Mouse (Mus musculus): ENCODE measurements at regions not wholly inside any gene's neighbourhood (a gene's known extent, or its start where the extent isn't known, plus 50 kb on each side); places are given as distances from the start of the nearest gene placed in this dataset.

- no peak for ATAC-seq (replicated peaks; ENCODE audit: insufficient number of reproducible peaks, low FRiP score, low TSS enrichment, poor library complexity, severe bottlenecking)
Measured at GRCm38 (mm10) chr14:87327841-87328240, 88.6 kb upstream of the Tdrd3 start.

- no peak for ATAC-seq (replicated peaks; ENCODE audit: insufficient number of reproducible peaks, low FRiP score, low TSS enrichment, poor library complexity, severe bottlenecking)
Measured at GRCm38 (mm10) chr14:87337950-87338526, 78.4 kb upstream of the Tdrd3 start.

GRCm38 (mm10) chr14:87344540-87344939, 71.9 kb upstream of the Tdrd3 start:
- no peak for ATAC-seq (replicated peaks; ENCODE audit: insufficient number of reproducible peaks, low FRiP score, low TSS enrichment, poor library complexity, severe bottlenecking)

DNA sequence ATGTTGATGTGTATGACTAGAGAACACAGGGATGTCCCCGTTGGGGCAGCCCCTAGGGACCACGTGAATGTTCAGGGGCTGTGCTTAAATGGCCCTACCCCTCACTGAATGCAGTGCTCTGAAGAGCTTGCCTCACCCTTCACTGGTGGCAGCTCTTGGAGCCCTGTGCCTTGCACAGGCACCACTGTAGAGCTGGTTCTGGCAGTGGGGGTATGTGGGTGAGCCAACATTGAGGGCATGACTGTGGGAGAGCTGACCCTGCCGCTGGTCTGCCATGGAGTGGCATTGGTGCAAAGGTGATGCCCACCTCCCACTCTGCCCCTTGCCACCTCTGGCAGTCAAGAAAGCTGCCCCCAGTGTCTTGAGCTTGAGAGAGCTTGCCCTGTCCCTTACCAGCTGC, 69.6 kb upstream of the Tdrd3 start:
- ATAC-seq (replicated peaks; ENCODE audit: insufficient number of reproducible peaks, low FRiP score, low TSS enrichment, poor library complexity, severe bottlenecking) = 0 out of 2 replicates have a peak, but pooled peaks have one; percentile 9

- no peak for ATAC-seq (replicated peaks; ENCODE audit: insufficient number of reproducible peaks, low FRiP score, low TSS enrichment, poor library complexity, severe bottlenecking)
Measured at GRCm38 (mm10) chr14:87348825-87349224, 67.6 kb upstream of the Tdrd3 start.

GRCm38 (mm10) chr14:87365793-87366192, 50.6 kb upstream of the Tdrd3 start:
- ATAC-seq (replicated peaks; ENCODE audit: insufficient number of reproducible peaks, low FRiP score, low TSS enrichment, poor library complexity, severe bottlenecking) = no peak
